Mouse (Mus musculus) C2C12 (cell line): Measurements from ENCODE around the gene Decr2. TPM values are rescaled to one million over a fixed set of nuclear protein-coding genes. Genes with fewer than 3 reads are reported as not detected.

Source experiments
- H3K27me3 ChIP-seq: one replicate; pipeline ENCODE4 v1.6.1; 2011; ENCODE audit not compliant: control insufficient read depth, insufficient read depth, insufficient read length
- H3K36me3 ChIP-seq: one replicate; pipeline ENCODE4 v1.6.1; 2011; ENCODE audit not compliant: control insufficient read depth, insufficient read depth
- H3K4me3 ChIP-seq: one replicate; pipeline ENCODE4 v1.5.1; 2011; ENCODE audit warnings: mild to moderate bottlenecking, control low read depth; ENCODE audit not compliant: poor library complexity, insufficient read depth, severe bottlenecking
- H3K79me2 ChIP-seq: one replicate; pipeline ENCODE4 v1.6.1; 2011; ENCODE audit not compliant: control insufficient read depth, insufficient read depth
- H3K79me3 ChIP-seq: one replicate; pipeline ENCODE4 v1.6.1; 2011; ENCODE audit warnings: low read depth, control low read depth
- H3ac ChIP-seq: one replicate; pipeline ENCODE3; 2011; ENCODE audit warnings: low read depth; ENCODE audit not compliant: control insufficient read depth, insufficient read length
- CEBPB ChIP-seq: IDR thresholded peaks from one replicate; pipeline ENCODE4 v1.6.1; 2011; ENCODE audit warnings: low read depth, mild to moderate bottlenecking, control low read depth, moderate library complexity
- CTCF ChIP-seq: IDR thresholded peaks from one replicate; pipeline ENCODE4 v1.5.1; 2011; ENCODE audit not compliant: control insufficient read depth, insufficient read depth, insufficient read length
- FOSL1 ChIP-seq: IDR thresholded peaks from one replicate; pipeline ENCODE4 v1.8.0; 2011; ENCODE audit warnings: mild to moderate bottlenecking, low read length; ENCODE audit not compliant: poor library complexity, insufficient read depth, severe bottlenecking
- MAX ChIP-seq: IDR thresholded peaks from one replicate; pipeline ENCODE4 v1.6.1; 2011; ENCODE audit warnings: mild to moderate bottlenecking, control low read depth
- MYOD1 ChIP-seq: IDR thresholded peaks from one replicate; pipeline ENCODE4 v1.6.1; 2011; ENCODE audit warnings: low read depth; ENCODE audit not compliant: control insufficient read depth, insufficient read length
- MYOG ChIP-seq: IDR thresholded peaks from one replicate; pipeline ENCODE4 v1.6.1; 2011; ENCODE audit not compliant: control insufficient read depth, insufficient read length; ENCODE audit errors: extremely low read depth
- USF1 ChIP-seq: IDR thresholded peaks from one replicate; pipeline ENCODE4 v1.6.1; 2011; ENCODE audit warnings: low read depth, mild to moderate bottlenecking, control low read depth, moderate library complexity
- polyA plus RNA-seq: library from polyadenylated mRNA; unstranded; fragments of >200 nt; fragmentation: generic; extraction: Trizol; gene quantifications from one replicate; pipeline ENCODE4 v1.2.1, GENCODE M21; 2012; ENCODE audit warnings: missing spikeins

The Decr2 gene
- polyA plus RNA-seq, 1 experiment: 3.9 TPM

DNA sequence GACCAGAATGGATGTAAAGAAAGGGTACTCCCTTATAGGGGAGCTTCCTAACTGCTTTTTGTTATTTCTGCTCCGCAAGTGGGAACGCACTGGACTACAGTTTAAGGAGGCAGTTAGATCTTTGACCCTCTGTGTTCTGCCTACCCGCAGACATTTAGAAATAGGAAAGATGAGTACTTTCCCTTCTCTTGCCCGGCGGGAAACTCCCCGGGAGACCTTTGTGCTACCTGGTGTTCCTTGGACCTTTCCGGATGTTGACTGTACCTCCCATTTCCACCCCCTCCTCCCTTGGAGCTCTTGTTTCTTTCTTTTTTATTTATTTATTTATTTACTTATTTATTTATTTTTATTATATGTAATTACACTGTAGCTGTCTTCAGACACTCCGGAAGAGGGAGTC lies 23.9 kb upstream of the Decr2 start:
- H3K36me3 ChIP-seq: no peaks in the 10 kb centered on the region
- peaks cover 46% of the 10 kb centered on the region for H3K27me3 ChIP-seq
- TF ChIP-seq CEBPB (no peak), MYOG (no peak), MYOD1 (no peak), FOSL1 (no peak), MAX (no peak), CTCF (no peak), USF1 (no peak)
- H3K79me2 ChIP-seq: no peaks in the 10 kb centered on the region
- H3K4me3 ChIP-seq: no peak overlapping the region
- no peaks in the 10 kb centered on the region for H3K79me3 ChIP-seq
- no peak overlapping the region for H3ac ChIP-seq

DNA sequence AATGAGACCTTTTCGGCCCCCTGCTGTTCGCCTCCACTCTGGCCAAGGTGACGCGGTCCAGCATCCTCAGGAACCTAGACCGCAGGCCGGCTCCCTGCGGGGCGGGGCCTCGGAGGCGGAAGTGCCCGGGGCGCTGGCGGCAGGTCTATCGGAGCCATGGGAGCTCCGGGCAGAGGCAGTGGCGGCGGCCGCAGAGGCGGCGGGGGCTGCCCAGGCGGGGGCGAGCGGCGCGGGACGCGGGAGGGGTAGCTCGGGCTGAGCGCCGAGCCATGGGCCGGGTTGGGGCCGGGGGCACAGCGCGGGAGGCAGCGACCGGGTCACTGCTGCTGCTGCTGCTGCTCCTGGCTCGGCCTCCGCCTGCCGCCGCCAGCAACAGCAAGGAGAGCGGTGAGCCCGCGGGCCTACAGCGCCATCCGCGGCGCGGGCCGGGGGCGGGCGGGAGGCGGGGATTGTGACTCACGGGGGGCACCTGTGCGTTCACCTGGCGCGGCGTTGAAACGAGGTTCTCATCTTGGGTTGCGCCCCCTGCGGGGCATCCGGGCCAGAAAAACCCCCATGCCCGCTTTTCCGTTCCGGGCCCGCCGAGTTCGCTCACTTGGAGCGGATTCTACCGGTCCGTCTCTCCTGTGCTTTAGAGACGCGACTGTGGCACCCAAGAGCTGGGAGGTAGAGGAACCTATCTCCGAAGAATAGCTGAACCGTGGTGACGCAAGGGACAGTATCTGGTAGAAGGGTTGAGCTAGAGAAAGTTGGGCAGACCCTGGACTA lies 23.2 kb upstream of the Decr2 start, which contains the start of gene Tmem8:
Gene Tmem8, plus strand, starts transcription at position 119 of the 768 bp plus-strand sequence.
- peak within 1 kb of the TSS; percentile 21 for H3K4me3 ChIP-seq
- TF ChIP-seq MAX (no peak), MYOD1 (no peak), USF1 (no peak), CEBPB (no peak), MYOG (no peak), FOSL1 (no peak), CTCF (no peak)
- peak within 1 kb of the TSS; percentile 57 for H3ac ChIP-seq
- no peaks in the 10 kb centered on the region for H3K79me2 ChIP-seq
- H3K79me3 ChIP-seq: no peaks in the 10 kb centered on the region
- H3K27me3 ChIP-seq: peaks cover 40% of the 10 kb centered on the region
- no peaks in the 10 kb centered on the region for H3K36me3 ChIP-seq

- Histone ChIP-seq H3K36me3 (no peaks in the 10 kb centered on the region), H3K4me3 (no peak overlapping the region), H3K79me3 (no peaks in the 10 kb centered on the region), H3K79me2 (no peaks in the 10 kb centered on the region), H3ac (peak overlapping the region; percentile 18), H3K27me3 (peaks cover 36% of the 10 kb centered on the region)
- TF ChIP-seq USF1 (no peak), CEBPB (no peak), MYOD1 (no peak), MYOG (no peak), MAX (no peak), FOSL1 (no peak), CTCF (no peak)
Observed at GRCm38 (mm10) chr17:26112751-26113150, 22.6 kb upstream of the Decr2 start.

- H3K36me3 ChIP-seq: no peaks in the 10 kb centered on the region
- H3K79me3 ChIP-seq: no peaks in the 10 kb centered on the region
- peaks cover 28% of the 10 kb centered on the region for H3K27me3 ChIP-seq
- no peaks in the 10 kb centered on the region for H3K79me2 ChIP-seq
- TF ChIP-seq MYOG (no peak), CEBPB (no peak)
- H3K4me3 ChIP-seq: no peak overlapping the region
- no peak overlapping the region for H3ac ChIP-seq
Observed at GRCm38 (mm10) chr17:26111722-26112121, 21.6 kb upstream of the Decr2 start.

- Histone ChIP-seq H3K27me3 (peaks cover 28% of the 10 kb centered on the region), H3K79me3 (no peaks in the 10 kb centered on the region), H3K36me3 (no peaks in the 10 kb centered on the region), H3ac (no peak overlapping the region), H3K4me3 (no peak overlapping the region), H3K79me2 (no peaks in the 10 kb centered on the region)
- TF ChIP-seq CTCF (no peak), USF1 (no peak), MYOG (no peak), MAX (no peak), CEBPB (no peak), MYOD1 (no peak), FOSL1 (no peak)
Observed at GRCm38 (mm10) chr17:26111024-26111423, 20.9 kb upstream of the Decr2 start.

- Histone ChIP-seq H3K36me3 (no peaks in the 10 kb centered on the region), H3K79me2 (no peaks in the 10 kb centered on the region), H3K4me3 (no peak overlapping the region), H3K27me3 (peaks cover 19% of the 10 kb centered on the region), H3K79me3 (no peaks in the 10 kb centered on the region), H3ac (no peak overlapping the region)
- no peak for TF ChIP-seq MYOD1
- no peak for TF ChIP-seq FOSL1
- no peak for TF ChIP-seq CTCF
Observed at GRCm38 (mm10) chr17:26110156-26110555, 20.0 kb upstream of the Decr2 start.
